Mouse (Mus musculus) heart, postnatal 0 days (tissue): Measurements from ENCODE around the gene Gm20547.

ENCODE experiments used
- CTCF ChIP-seq: IDR thresholded peaks from 2 replicates; pipeline ENCODE4 v1.5.1; 2016; ENCODE audit warnings: antibody characterized with exemption, control low read depth, low read depth
- EP300 ChIP-seq: IDR thresholded peaks from 2 replicates; pipeline ENCODE4 v1.6.1; 2016; ENCODE audit warnings: antibody characterized with exemption, low read depth

GRCm38 (mm10) chr17:34862416-34863081, 19.3 kb downstream of the Gm20547 start, which contains the start of gene Cfb:
- TF ChIP-seq CTCF, result no peak
- no peak for TF ChIP-seq EP300
